Mouse (Mus musculus): ENCODE data around the gene Olfr342. TPM values are rescaled to one million over a fixed set of nuclear protein-coding genes. Genes with fewer than 3 reads are reported as not detected.

Gene Olfr342
- total RNA-seq (2021) = not detected
- long read RNA-seq, experiment 1 = 0 reads
- long read RNA-seq, experiment 2 = 0 reads

DNA sequence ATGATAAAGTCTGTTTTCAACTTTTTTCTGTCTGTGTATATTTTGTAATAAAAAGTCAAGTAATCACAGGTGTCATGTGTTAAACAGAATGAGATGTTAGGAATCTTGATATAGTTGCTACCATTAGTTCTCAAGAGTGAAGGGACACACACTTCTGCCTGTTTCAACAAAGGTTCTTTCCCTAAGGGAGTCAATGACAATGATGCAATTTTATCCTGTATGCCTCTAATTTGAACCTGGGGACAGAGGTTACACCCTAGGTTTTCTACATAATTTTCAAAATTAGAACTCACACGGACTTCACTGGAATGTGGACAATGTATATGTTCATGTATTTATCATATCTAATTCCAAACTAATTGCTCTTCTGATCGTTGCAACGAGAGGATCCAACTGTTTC is at the start of gene Olfr342:
Gene Olfr342, plus strand, starts transcription at position 301 of the 400 bp plus-strand sequence.
- TF ChIP-seq CTCF (conservative IDR thresholded peaks at IDR 0.05) = no peak
- Histone ChIP-seq H3K4me3 (no peak within 1 kb of the TSS), H3K27ac (no peak within 1 kb of the TSS)
- DNase-seq (ENCODE audit: low spot score in 2 of 2) = no peak

DNA sequence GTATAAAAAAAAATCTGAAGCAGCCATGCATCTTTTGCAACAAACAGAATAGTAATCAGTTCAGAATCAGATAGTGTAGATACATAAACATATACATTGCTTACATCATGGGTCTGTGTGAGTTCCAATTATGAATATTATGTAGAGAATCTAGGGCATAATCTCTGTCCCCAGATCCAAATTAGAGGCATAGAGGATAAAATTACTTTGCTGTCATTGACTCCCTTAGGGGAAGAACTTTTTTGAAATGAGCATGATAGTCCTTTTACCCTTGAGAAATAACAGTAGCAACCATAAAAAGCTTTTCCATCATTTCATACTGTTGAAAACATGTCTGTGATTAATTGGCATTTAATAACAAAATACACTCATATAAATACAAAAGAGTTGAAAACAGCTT is 42.4 kb upstream of the Olfr342 start, which contains the start of gene Olfr341:
Gene Olfr341, minus strand, starts transcription at position 101 of the 400 bp plus-strand sequence.
- no peak for TF ChIP-seq CTCF (conservative IDR thresholded peaks at IDR 0.05)
- no peak for DNase-seq (ENCODE audit: low spot score in 2 of 2)
- Histone ChIP-seq H3K4me3 (no peak within 1 kb of the TSS), H3K27ac (no peak within 1 kb of the TSS)

DNA sequence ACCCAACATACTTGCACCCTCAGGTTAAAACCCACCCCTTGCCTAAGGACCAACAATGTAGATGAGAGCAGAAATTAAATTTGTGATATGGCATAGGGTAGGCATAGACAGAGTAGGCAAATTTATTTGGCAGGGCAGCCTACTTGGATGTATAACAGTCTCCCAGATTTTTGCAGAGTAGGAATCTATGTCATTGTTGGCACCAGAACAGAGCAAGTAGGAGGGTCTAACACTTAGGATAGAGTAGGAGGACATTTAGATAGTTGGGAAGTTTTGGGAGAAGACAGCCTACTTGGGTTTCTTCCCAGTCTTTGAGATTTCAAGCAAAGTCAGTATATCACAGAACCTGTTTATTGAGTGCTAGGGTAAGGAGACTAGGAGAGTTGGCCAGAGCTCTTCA is 40.4 kb downstream of the Olfr342 start:
- no peak for TF ChIP-seq CTCF (conservative IDR thresholded peaks at IDR 0.05)
- Histone ChIP-seq H3K27ac (no peak overlapping the region), H3K4me3 (no peak overlapping the region)
- DNase-seq (ENCODE audit: low spot score in 2 of 2) = no peak

DNA sequence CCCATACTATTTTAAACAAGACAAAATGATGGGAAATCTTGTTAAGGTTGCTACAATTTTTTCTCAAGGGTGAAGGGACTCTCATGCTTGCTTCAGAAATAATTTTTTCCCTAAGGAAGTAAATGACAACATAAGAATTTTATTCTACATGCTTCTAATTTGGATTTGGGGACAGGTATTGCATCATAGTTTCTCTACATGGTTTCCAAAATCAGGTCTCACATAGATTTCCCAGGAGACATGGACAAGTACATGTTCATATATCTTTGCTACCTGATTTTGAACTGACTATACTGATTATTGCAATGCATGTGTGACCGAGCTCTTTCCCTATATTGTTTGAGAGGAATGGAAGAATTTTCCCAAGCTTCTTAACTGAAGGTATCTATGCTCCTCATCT is 41.6 kb downstream of the Olfr342 start, which contains the start of gene Olfr344:
Gene Olfr344, plus strand, starts transcription at position 301 of the 400 bp plus-strand sequence.
- H3K4me3 ChIP-seq = no peak within 1 kb of the TSS
- no peak for DNase-seq (ENCODE audit: low spot score in 2 of 2)
- H3K27ac ChIP-seq = no peak within 1 kb of the TSS
- TF ChIP-seq CTCF (conservative IDR thresholded peaks at IDR 0.05) = no peak

DNA sequence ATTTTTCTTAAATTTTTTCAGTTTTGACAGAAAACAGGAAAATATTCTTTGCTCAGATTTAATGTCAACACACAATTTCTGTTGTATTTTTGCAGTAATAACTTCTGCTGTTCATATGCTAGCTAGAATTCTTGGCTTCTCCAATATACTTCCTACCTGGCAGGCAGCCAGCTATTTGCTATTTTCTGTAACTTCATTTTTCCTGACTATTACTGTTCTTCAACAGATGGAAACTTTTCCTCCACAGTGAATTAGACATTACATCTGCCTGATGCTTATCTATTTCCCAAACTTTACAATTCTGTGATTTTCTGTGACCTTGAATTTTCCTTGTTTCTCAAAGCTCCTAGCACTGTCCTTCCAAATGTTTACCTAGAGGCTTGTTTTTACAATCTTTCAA is 42.2 kb downstream of the Olfr342 start:
- TF ChIP-seq CTCF (conservative IDR thresholded peaks at IDR 0.05) = no peak
- H3K4me3 ChIP-seq = no peak overlapping the region
- no peak overlapping the region for H3K27ac ChIP-seq
- no peak for DNase-seq (ENCODE audit: low spot score in 2 of 2)

DNA sequence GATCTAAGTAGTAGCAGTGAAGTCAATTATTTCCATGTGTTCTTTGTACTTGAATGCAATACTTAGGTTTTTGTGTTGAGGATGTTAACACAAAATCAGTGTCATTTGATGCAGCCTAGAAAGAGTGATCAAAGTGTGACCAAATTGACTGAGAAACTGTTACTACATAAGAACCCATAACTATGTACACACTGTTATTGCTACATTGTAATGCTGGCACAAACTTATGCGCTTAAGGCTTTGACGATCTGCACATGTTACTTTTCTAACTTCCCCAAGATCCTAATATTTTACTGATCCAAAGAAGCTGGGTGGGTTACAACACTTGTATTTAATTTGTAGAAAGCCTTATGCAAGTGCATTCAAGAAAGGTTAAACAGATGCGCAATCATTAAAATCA is 43.0 kb downstream of the Olfr342 start:
- no peak for DNase-seq (ENCODE audit: low spot score in 2 of 2)
- H3K27ac ChIP-seq = no peak overlapping the region
- H3K4me3 ChIP-seq = no peak overlapping the region
- TF ChIP-seq CTCF (conservative IDR thresholded peaks at IDR 0.05) = no peak

Other genes starting within 250 kb of the Olfr342 start
- under 1 TPM in 1 of 2 experiments, not detected in 1; 0.05 TPM for gene Olfr338, start 151.5 kb upstream of the Olfr342 start, total RNA-seq (2021)
- gene Olfr339, start 106.1 kb upstream of the Olfr342 start, total RNA-seq (2021) = not detected
- not detected for gene Olfr340, start 72.4 kb upstream of the Olfr342 start, total RNA-seq (2021)
- not detected for gene Olfr341, start 42.5 kb upstream of the Olfr342 start, total RNA-seq (2021)
- under 1 TPM in 1 of 2 experiments, not detected in 1; 0.05 TPM for gene Olfr344, start 41.7 kb downstream of the Olfr342 start, total RNA-seq (2021)
- not detected for gene Olfr345, start 115.0 kb downstream of the Olfr342 start, total RNA-seq (2021)
- gene Olfr346, start 160.8 kb downstream of the Olfr342 start, total RNA-seq (2021) = not detected
- gene Olfr347, start 206.9 kb downstream of the Olfr342 start, total RNA-seq (2021) = not detected